Mouse (Mus musculus) heart, embryonic 13.5 days (tissue): ENCODE measurements around the gene Tgm5. TPM values are rescaled to one million over a fixed set of nuclear protein-coding genes. Genes with fewer than 3 reads are reported as not detected.
"Not testable (repeated sequence)": the region's sequence is repeated elsewhere in the genome, so short reads cannot be mapped to it uniquely, and the experiment has no call there.

Experiments
- ATAC-seq: fragments of 200-750 bp; cut with Nextera tagmentation; 2 replicates; pipeline ENCODE4 v1.8.0; 2017; ENCODE audit warnings: moderate TSS enrichment; ENCODE audit not compliant: insufficient number of reproducible peaks, low FRiP score, low TSS enrichment; ENCODE audit errors: extremely low read depth
- H3K27ac ChIP-seq: fragments of 300-500 bp; sonication (generic); replicated peaks from 2 replicates; pipeline ENCODE4 v1.5.1; 2015; ENCODE audit warnings: moderate library complexity, mild to moderate bottlenecking, inconsistent platforms
- H3K27me3 ChIP-seq: fragments of 300-500 bp; sonication (generic); replicated peaks from 2 replicates; pipeline ENCODE4 v1.6.1; 2015; ENCODE audit warnings: mild to moderate bottlenecking, inconsistent platforms
- H3K36me3 ChIP-seq: fragments of 300-500 bp; sonication (generic); 2 replicates; pipeline ENCODE4 v1.6.1; 2015; ENCODE audit warnings: mild to moderate bottlenecking, inconsistent platforms
- H3K4me1 ChIP-seq: fragments of 300-500 bp; sonication (generic); 2 replicates; pipeline ENCODE4 v1.6.1; 2015; ENCODE audit warnings: inconsistent platforms
- H3K4me2 ChIP-seq: fragments of 300-500 bp; sonication (generic); 2 replicates; pipeline ENCODE4 v1.6.1; 2015; ENCODE audit warnings: inconsistent platforms, mild to moderate bottlenecking, moderate library complexity
- H3K4me3 ChIP-seq: fragments of 300-500 bp; sonication (generic); 2 replicates; pipeline ENCODE4 v1.5.1; 2015; ENCODE audit warnings: moderate library complexity, mild to moderate bottlenecking, inconsistent platforms
- H3K9ac ChIP-seq: fragments of 300-500 bp; sonication (generic); 2 replicates; pipeline ENCODE4 v1.6.1; 2015; ENCODE audit warnings: inconsistent platforms, mild to moderate bottlenecking, moderate library complexity
- H3K9me3 ChIP-seq: fragments of 300-500 bp; sonication (generic); 2 replicates; pipeline ENCODE4 v1.6.1; 2016; ENCODE audit warnings: inconsistent platforms
- WGBS: fragments of 180-500 bp; shearing (Covaris S2); methylation state at CpG from one replicate; pipeline ENCODE4 v1.1.7; 2015; ENCODE audit warnings: mixed read lengths; 5-methylcytosine and 5-hydroxymethylcytosine counted together
- polyA plus RNA-seq: library from polyadenylated mRNA; unstranded; fragments of >200 nt; fragmentation: Nextera tagmentation; extraction: Ambion mirVana; gene quantifications from 2 replicates; pipeline ENCODE4 v1.2.1, GENCODE M21; 2015

Tgm5 gene
- polyA plus RNA-seq, 1 experiment from 2014 or later = 0.16 TPM

- peaks cover 26% of the 10 kb centered on the region for H3K36me3 ChIP-seq
- peak; percentile 97 for ATAC-seq
- peak within 1 kb of the TSS; percentile 89 for H3K4me2 ChIP-seq
- peak within 1 kb of the TSS; percentile 94 for H3K4me3 ChIP-seq
- H3K9ac ChIP-seq = peak within 1 kb of the TSS; percentile 86
- peak within 1 kb of the TSS; percentile 16; the same call in 1 of the 2 replicates for H3K27ac ChIP-seq
- no peaks in the 10 kb centered on the region for H3K27me3 ChIP-seq
- 2% methylated on average over 31 of the region's 34 CpGs for WGBS
- no peaks in the 10 kb centered on the region for H3K9me3 ChIP-seq
- peaks cover 9% of the 10 kb centered on the region for H3K4me1 ChIP-seq
These were observed 77.5 kb downstream of the Tgm5 start, which contains the start of gene Ccndbp1 for GRCm38 (mm10) chr2:121007925-121008663. Gene Ccndbp1 (plus strand): TSS chr2:121008403.

GRCm38 (mm10) chr2:121006986-121007385, 78.7 kb downstream of the Tgm5 start:
- H3K4me3 ChIP-seq = no peak overlapping the region
- peaks cover 15% of the 10 kb centered on the region for H3K36me3 ChIP-seq
- H3K4me2 ChIP-seq = no peak overlapping the region
- no peak for ATAC-seq
- H3K27ac ChIP-seq = no peak overlapping the region
- no peaks in the 10 kb centered on the region for H3K27me3 ChIP-seq
- no peaks in the 10 kb centered on the region for H3K9me3 ChIP-seq
- H3K9ac ChIP-seq = no peak overlapping the region
- peaks cover 9% of the 10 kb centered on the region for H3K4me1 ChIP-seq
- WGBS = 78% methylated on average over 1 of the region's 1 CpGs

- Histone ChIP-seq H3K4me3 (no peak overlapping the region), H3K36me3 (no peaks in the 10 kb centered on the region), H3K27ac (no peak overlapping the region), H3K9me3 (no peaks in the 10 kb centered on the region), H3K27me3 (no peaks in the 10 kb centered on the region), H3K9ac (no peak overlapping the region), H3K4me1 (peaks cover 6% of the 10 kb centered on the region), H3K4me2 (no peak overlapping the region)
- WGBS = 81% methylated on average over 7 of the region's 7 CpGs
- no peak for ATAC-seq
These were observed 81.4 kb downstream of the Tgm5 start for GRCm38 (mm10) chr2:121004018-121004811.

- no peak overlapping the region for H3K9ac ChIP-seq
- no peaks in the 10 kb centered on the region for H3K27me3 ChIP-seq
- H3K4me1 ChIP-seq = no peaks in the 10 kb centered on the region
- no peak overlapping the region for H3K4me2 ChIP-seq
- no peak for ATAC-seq
- H3K9me3 ChIP-seq = no peaks in the 10 kb centered on the region
- no peaks in the 10 kb centered on the region for H3K36me3 ChIP-seq
- no peak overlapping the region for H3K27ac ChIP-seq
- H3K4me3 ChIP-seq = no peak overlapping the region
- 65% methylated on average over 2 of the region's 2 CpGs for WGBS
These were observed 82.1 kb downstream of the Tgm5 start for GRCm38 (mm10) chr2:121003586-121003985.

- Histone ChIP-seq H3K36me3 (no peaks in the 10 kb centered on the region), H3K9ac (no peak overlapping the region), H3K4me2 (no peak overlapping the region), H3K9me3 (no peaks in the 10 kb centered on the region), H3K4me1 (no peaks in the 10 kb centered on the region), H3K4me3 (no peak overlapping the region), H3K27me3 (no peaks in the 10 kb centered on the region), H3K27ac (no peak overlapping the region)
- WGBS = 77% methylated on average over 8 of the region's 8 CpGs
- no peak for ATAC-seq
These were observed 86.8 kb downstream of the Tgm5 start for GRCm38 (mm10) chr2:120998863-120999262.

- not testable (repeated sequence) for H3K27ac ChIP-seq, H3K4me1 ChIP-seq, H3K9me3 ChIP-seq, ATAC-seq, H3K9ac ChIP-seq, H3K4me2 ChIP-seq, H3K36me3 ChIP-seq, H3K4me3 ChIP-seq, H3K27me3 ChIP-seq
- WGBS = 54% methylated on average over 1 of the region's 1 CpGs
These were observed 89.0 kb downstream of the Tgm5 start for GRCm38 (mm10) chr2:120996607-120997006.

Other genes starting within 250 kb of the Tgm5 start
- 5.3 and 5.5 TPM in 2 replicates for gene Cdan1, start 235.7 kb downstream of the Tgm5 start, polyA plus RNA-seq
- gene Ttbk2, start 235.2 kb downstream of the Tgm5 start, polyA plus RNA-seq = 2.4 and 2.6 TPM in 2 replicates
- 18.3 and 21.6 TPM in 2 replicates for gene Ubr1, start 115.1 kb downstream of the Tgm5 start, polyA plus RNA-seq
- 1.9 and 2.3 TPM in 2 replicates for gene Tmem62, start 108.8 kb downstream of the Tgm5 start, polyA plus RNA-seq
- 37.3 and 38.3 TPM in 2 replicates for gene Ccndbp1, start 77.4 kb downstream of the Tgm5 start, polyA plus RNA-seq
- gene Epb42, start 48.8 kb downstream of the Tgm5 start, polyA plus RNA-seq = 7.2 and 8.5 TPM in 2 replicates
- gene Tgm7, start 24.0 kb upstream of the Tgm5 start, polyA plus RNA-seq = not detected in 2 replicates
- 11.1 and 11.3 TPM in 2 replicates for gene Adal, start 54.6 kb upstream of the Tgm5 start, polyA plus RNA-seq
- gene Lcmt2, start 54.8 kb upstream of the Tgm5 start, polyA plus RNA-seq = 14.3 and 16.3 TPM in 2 replicates
- 32.4 and 32.5 TPM in 2 replicates for gene Tubgcp4, start 84.8 kb upstream of the Tgm5 start, polyA plus RNA-seq
- 5.3 and 5.8 TPM in 2 replicates for gene Zscan29, start 85.3 kb upstream of the Tgm5 start, polyA plus RNA-seq
- 44.5 and 44.6 TPM in 2 replicates for gene Trp53bp1, start 185.6 kb upstream of the Tgm5 start, polyA plus RNA-seq
- gene Map1a, start 203.8 kb upstream of the Tgm5 start, polyA plus RNA-seq = 3.8 and 4.7 TPM in 2 replicates